Mouse (Mus musculus) ES-Bruce4 (cell line): Measurements from ENCODE around the gene Larp4. TPM values are rescaled to one million over a fixed set of nuclear protein-coding genes. Genes with fewer than 3 reads are reported as not detected.

Source experiments
- H3K27ac ChIP-seq: 2 replicates; pipeline ENCODE4 v1.5.1; 2012; ENCODE audit warnings: low read length, inconsistent platforms; ENCODE audit not compliant: insufficient read depth
- H3K27me3 ChIP-seq: 2 replicates; pipeline ENCODE4 v1.6.1; 2012; ENCODE audit warnings: mild to moderate bottlenecking, low read length, inconsistent platforms; ENCODE audit not compliant: control insufficient read depth, poor library complexity, insufficient read depth, severe bottlenecking
- H3K36me3 ChIP-seq: 2 replicates; pipeline ENCODE4 v1.6.1; 2012; ENCODE audit warnings: inconsistent platforms, mild to moderate bottlenecking, low read length, moderate library complexity; ENCODE audit not compliant: control insufficient read depth, poor library complexity, insufficient read depth, severe bottlenecking
- H3K4me1 ChIP-seq: one replicate; pipeline ENCODE4 v1.8.1; 2011; ENCODE audit warnings: low read length; ENCODE audit not compliant: control insufficient read depth, insufficient read depth
- H3K4me3 ChIP-seq: 2 replicates; pipeline ENCODE4 v1.5.1; 2011; ENCODE audit warnings: low read depth, mild to moderate bottlenecking, low read length
- H3K9ac ChIP-seq: 2 replicates; pipeline ENCODE4 v1.6.1; 2012; ENCODE audit warnings: low read depth, mild to moderate bottlenecking, inconsistent platforms; ENCODE audit not compliant: poor library complexity, severe bottlenecking
- H3K9me3 ChIP-seq: replicated peaks from 2 replicates; pipeline ENCODE4 v1.6.1; 2012; ENCODE audit warnings: mild to moderate bottlenecking, low read length, inconsistent platforms; ENCODE audit not compliant: control insufficient read depth, poor library complexity, insufficient read depth, severe bottlenecking
- CTCF ChIP-seq: IDR thresholded peaks from one replicate; pipeline ENCODE4 v1.8.1; 2011; ENCODE audit warnings: low read depth, low read length
- EP300 ChIP-seq: IDR thresholded peaks from 2 replicates; pipeline ENCODE4 v1.6.1; 2011; ENCODE audit warnings: low read depth, low read length; ENCODE audit not compliant: insufficient read depth
- POLR2A ChIP-seq: IDR thresholded peaks from one replicate; pipeline ENCODE4 v1.8.1; 2011; ENCODE audit warnings: low read length; ENCODE audit not compliant: insufficient read depth
- polyA plus RNA-seq: library from polyadenylated mRNA; stranded (reverse); fragments of >200 nt; gene quantifications from 2 replicates; pipeline ENCODE4 v1.2.4, GENCODE M21; 2011; ENCODE audit warnings: low read depth; ENCODE audit not compliant: missing spikeins, insufficient read depth, insufficient read length

Gene Larp4
- polyA plus RNA-seq, 1 experiment: 144 TPM

DNA sequence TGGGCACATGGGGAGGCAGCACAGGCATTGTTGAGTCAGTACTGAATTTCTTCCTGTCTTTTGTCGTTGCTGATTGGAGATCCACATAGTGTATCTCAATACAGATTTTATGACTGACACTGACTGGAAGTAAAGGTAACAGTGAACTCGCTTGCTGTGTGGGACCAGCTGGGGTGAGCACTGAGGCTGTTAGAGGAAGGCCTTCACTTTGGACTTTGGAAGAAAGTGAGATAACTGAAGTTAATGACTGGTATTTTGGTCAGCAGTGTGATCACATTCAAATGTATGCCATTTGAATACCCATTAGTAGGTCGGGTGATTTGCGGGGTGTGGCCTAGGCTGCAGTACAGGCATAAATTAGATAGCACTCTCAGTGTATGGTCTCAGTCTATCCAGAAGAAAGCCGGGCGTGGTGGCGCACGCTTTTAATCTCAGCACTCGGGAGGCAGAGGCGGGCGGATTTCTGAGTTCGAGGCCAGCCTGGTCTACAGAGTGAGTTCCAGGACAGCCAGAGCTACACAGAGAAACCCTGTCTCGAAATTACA is 93.4 kb downstream of the Larp4 start:
- H3K27me3 ChIP-seq: no peaks in the 10 kb centered on the region
- no peaks in the 10 kb centered on the region for H3K9me3 ChIP-seq
- no peaks in the 10 kb centered on the region for H3K36me3 ChIP-seq
- peak overlapping the region; percentile 45; the same call in 1 of the 2 replicates for H3K27ac ChIP-seq
- no peak for TF ChIP-seq EP300
- no peak for TF ChIP-seq CTCF
- TF ChIP-seq POLR2A: no peak
- H3K4me1 ChIP-seq: peaks cover 14% of the 10 kb centered on the region
- no peak overlapping the region for H3K4me3 ChIP-seq
- H3K9ac ChIP-seq: no peak overlapping the region

Other genes with a start within 250 kb of the Larp4 start
- gene Cox14, start 244.4 kb upstream of the Larp4 start, polyA plus RNA-seq: 36.3 and 37.8 TPM in 2 replicates
- 49.5 and 52.1 TPM in 2 replicates for gene Cers5, start 197.2 kb upstream of the Larp4 start, polyA plus RNA-seq
- gene Lima1, start 94.6 kb upstream of the Larp4 start, polyA plus RNA-seq: 104 and 113 TPM in 2 replicates
- 0.06 and 0.33 TPM in 2 replicates for gene Fam186a, start 3.0 kb upstream of the Larp4 start, polyA plus RNA-seq
- 18.3 and 21.4 TPM in 2 replicates for gene Dip2b, start 68.6 kb downstream of the Larp4 start, polyA plus RNA-seq